Mouse (Mus musculus): Measurements from ENCODE around the gene Gpsm2. TPM values are rescaled to one million over a fixed set of nuclear protein-coding genes. Genes with fewer than 3 reads are reported as not detected.
A peak's percentile ranks its signal among the peaks of the same experiment; 100 is the strongest.
"Not testable (repeated sequence)": the region's sequence is repeated elsewhere in the genome, so short reads cannot be mapped to it uniquely, and the experiment has no call there.

The Gpsm2 gene
- polyA plus RNA-seq, 1 experiment from 2014 or later, result 85.3 TPM

- no peak for DNase-seq (ENCODE audit: low spot score)
- no peak overlapping the region for H3K27ac ChIP-seq
- H3K4me3 ChIP-seq, result no peak overlapping the region
- H3K27me3 ChIP-seq (ENCODE audit: low read depth, poor library complexity, severe bottlenecking), result no peaks in the 10 kb centered on the region
- H3K36me3 ChIP-seq, result peaks cover 95% of the 10 kb centered on the region
- 97% methylated on average over 7 of the region's 7 CpGs for WGBS
- H3K4me1 ChIP-seq, result no peaks in the 10 kb centered on the region; the same call in 1 of the 2 replicates
- H3K9me3 ChIP-seq (replicated peaks), result no peaks in the 10 kb centered on the region
Observed at GRCm38 (mm10) chr3:108685701-108686100, 36.4 kb downstream of the Gpsm2 start.

- H3K36me3 ChIP-seq, result peaks cover 96% of the 10 kb centered on the region
- H3K27me3 ChIP-seq (ENCODE audit: low read depth, poor library complexity, severe bottlenecking); H3K4me1 ChIP-seq; H3K9me3 ChIP-seq (replicated peaks); H3K4me3 ChIP-seq; H3K27ac ChIP-seq; DNase-seq (ENCODE audit: low spot score): not testable (repeated sequence)
- 95% methylated on average over 5 of the region's 5 CpGs for WGBS
Observed at GRCm38 (mm10) chr3:108683597-108683996, 38.5 kb downstream of the Gpsm2 start.

DNA sequence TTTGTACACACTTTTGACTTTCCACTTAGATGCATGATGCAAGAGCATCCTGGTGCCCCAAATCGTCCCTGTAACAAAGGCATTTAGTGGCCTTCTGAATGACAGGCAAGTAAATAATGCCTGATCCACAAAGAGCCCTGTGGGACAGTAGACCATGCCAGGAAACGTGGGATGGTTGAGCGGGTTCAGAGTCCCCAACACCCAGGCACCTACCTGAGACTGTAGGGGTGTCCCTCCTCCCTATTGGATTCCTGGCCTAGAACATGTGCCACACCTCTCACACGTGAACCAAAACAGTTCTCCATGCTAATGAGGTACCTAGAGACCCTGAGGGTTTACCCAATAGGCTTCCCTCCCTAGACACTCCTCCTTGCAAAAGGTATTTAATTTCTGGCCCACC lies 41.1 kb downstream of the Gpsm2 start:
- DNase-seq (ENCODE audit: low spot score), result no peak
- H3K27ac ChIP-seq, result no peak overlapping the region
- H3K36me3 ChIP-seq, result peaks cover 97% of the 10 kb centered on the region
- no peaks in the 10 kb centered on the region for H3K4me1 ChIP-seq
- H3K4me3 ChIP-seq, result no peak overlapping the region
- H3K9me3 ChIP-seq (replicated peaks), result no peaks in the 10 kb centered on the region
- no peaks in the 10 kb centered on the region for H3K27me3 ChIP-seq (ENCODE audit: low read depth, poor library complexity, severe bottlenecking)
- WGBS, result 84% methylated on average over 4 of the region's 4 CpGs

- no peaks in the 10 kb centered on the region for H3K4me1 ChIP-seq
- H3K9me3 ChIP-seq (replicated peaks), result no peaks in the 10 kb centered on the region
- no peak for DNase-seq (ENCODE audit: low spot score)
- H3K27ac ChIP-seq, result no peak overlapping the region
- no peaks in the 10 kb centered on the region for H3K27me3 ChIP-seq (ENCODE audit: low read depth, poor library complexity, severe bottlenecking)
- no peak overlapping the region for H3K4me3 ChIP-seq
- 84% methylated on average over 4 of the region's 4 CpGs for WGBS
- peaks cover 99% of the 10 kb centered on the region for H3K36me3 ChIP-seq
Observed at GRCm38 (mm10) chr3:108676616-108677015, 45.5 kb downstream of the Gpsm2 start.

- Histone ChIP-seq H3K27ac (no peak overlapping the region), H3K4me3 (no peak overlapping the region), H3K9me3 (replicated peaks) (no peaks in the 10 kb centered on the region), H3K27me3 (ENCODE audit: low read depth, poor library complexity, severe bottlenecking) (no peaks in the 10 kb centered on the region), H3K4me1 (no peaks in the 10 kb centered on the region), H3K36me3 (peaks cover 75% of the 10 kb centered on the region)
- no peak for DNase-seq (ENCODE audit: low spot score)
- WGBS, result 78% methylated on average over 1 of the region's 1 CpGs
Observed at GRCm38 (mm10) chr3:108660941-108661340, 61.2 kb downstream of the Gpsm2 start.

- Histone ChIP-seq H3K4me1 (peaks cover 11% of the 10 kb centered on the region), H3K36me3 (peaks cover 52% of the 10 kb centered on the region), H3K27ac (no peak overlapping the region), H3K4me3 (no peak overlapping the region), H3K9me3 (replicated peaks) (no peaks in the 10 kb centered on the region), H3K27me3 (ENCODE audit: low read depth, poor library complexity, severe bottlenecking) (no peaks in the 10 kb centered on the region)
- no peak for DNase-seq (ENCODE audit: low spot score)
- 94% methylated on average over 9 of the region's 9 CpGs for WGBS
Observed at GRCm38 (mm10) chr3:108658612-108659011, 63.5 kb downstream of the Gpsm2 start.

GRCm38 (mm10) chr3:108655486-108655885 lies 66.6 kb downstream of the Gpsm2 start:
- peaks cover 19% of the 10 kb centered on the region for H3K4me1 ChIP-seq
- DNase-seq (ENCODE audit: low spot score), result no peak
- H3K4me3 ChIP-seq, result no peak overlapping the region
- H3K9me3 ChIP-seq (replicated peaks), result no peaks in the 10 kb centered on the region
- H3K27me3 ChIP-seq (ENCODE audit: low read depth, poor library complexity, severe bottlenecking), result no peaks in the 10 kb centered on the region
- 84% methylated on average over 7 of the region's 7 CpGs for WGBS
- no peak overlapping the region for H3K27ac ChIP-seq
- H3K36me3 ChIP-seq, result peaks cover 23% of the 10 kb centered on the region

DNA sequence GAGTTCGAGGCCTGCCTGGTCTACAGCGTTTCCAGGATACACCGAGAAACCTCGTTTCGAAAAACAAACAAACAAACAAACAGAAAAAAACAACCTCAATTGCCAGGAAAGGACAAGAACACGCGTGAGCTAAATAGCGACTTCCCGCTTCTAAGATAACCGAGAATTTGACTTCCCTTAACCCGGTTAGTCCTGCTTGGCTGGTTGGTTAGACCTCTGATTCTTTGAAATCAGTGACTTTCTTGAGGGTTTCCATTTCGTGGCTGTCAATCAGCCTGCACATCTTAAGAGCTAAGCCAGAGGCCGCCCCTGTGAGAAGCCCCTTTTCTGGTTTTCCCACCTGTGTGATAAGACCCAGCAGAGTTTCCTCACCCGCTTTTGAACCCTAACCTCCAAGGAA lies 67.5 kb downstream of the Gpsm2 start:
- 28% methylated on average over 14 of the region's 14 CpGs for WGBS
- peaks cover 19% of the 10 kb centered on the region for H3K4me1 ChIP-seq
- no peak for DNase-seq (ENCODE audit: low spot score)
- no peaks in the 10 kb centered on the region for H3K27me3 ChIP-seq (ENCODE audit: low read depth, poor library complexity, severe bottlenecking)
- peak overlapping the region; percentile 95; the same call in 1 of the 2 replicates for H3K27ac ChIP-seq
- H3K36me3 ChIP-seq, result peaks cover 15% of the 10 kb centered on the region
- no peaks in the 10 kb centered on the region for H3K9me3 ChIP-seq (replicated peaks)
- peak overlapping the region; percentile 82 for H3K4me3 ChIP-seq

DNA sequence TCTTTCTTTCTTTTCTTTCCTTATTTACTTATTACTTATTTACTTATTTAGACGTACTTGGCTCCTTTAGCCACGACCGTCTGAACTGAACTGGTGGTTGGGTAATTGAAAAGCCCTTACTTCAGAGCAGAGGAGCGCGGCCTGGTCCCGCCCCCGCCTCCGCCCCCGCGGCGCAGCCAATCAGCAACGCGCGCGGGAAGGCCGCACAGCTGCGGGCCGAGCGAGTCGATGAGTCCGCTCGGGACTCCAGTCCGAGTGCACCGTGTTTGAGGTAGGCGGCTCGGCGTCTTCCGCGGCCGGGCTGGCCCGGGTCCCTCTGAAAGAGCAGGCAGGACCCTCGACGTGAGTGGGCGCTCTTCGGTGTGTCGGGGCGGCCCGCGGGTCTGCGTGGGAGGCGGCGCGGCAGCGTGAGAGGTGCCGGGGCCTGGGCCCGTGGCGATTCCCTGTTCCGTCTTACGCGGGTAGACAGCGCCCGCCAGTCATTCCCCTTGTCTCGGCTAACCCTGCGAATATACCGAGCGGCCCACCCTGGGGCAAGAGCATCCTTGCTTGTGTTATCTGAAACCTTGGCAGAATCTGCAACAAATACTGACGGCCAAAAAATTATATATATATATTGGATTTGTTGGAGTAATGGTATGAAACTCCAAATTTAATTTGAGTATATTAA lies 68.3 kb downstream of the Gpsm2 start, which contains the start of gene Clcc1:
Gene Clcc1, plus strand, starts transcription at position 204 of the 670 bp plus-strand sequence.
- Histone ChIP-seq H3K4me3 (peak within 1 kb of the TSS; percentile 82), H3K4me1 (peaks cover 19% of the 10 kb centered on the region), H3K27me3 (ENCODE audit: low read depth, poor library complexity, severe bottlenecking) (no peaks in the 10 kb centered on the region), H3K36me3 (peaks cover 10% of the 10 kb centered on the region), H3K27ac (peak within 1 kb of the TSS; percentile 95), H3K9me3 (replicated peaks) (no peaks in the 10 kb centered on the region)
- WGBS, result under 1% methylated on average over 57 of the region's 57 CpGs
- peak; percentile 98 for DNase-seq (ENCODE audit: low spot score)

- H3K27ac ChIP-seq, result no peak overlapping the region; the same call in 1 of the 2 replicates
- WGBS, result 35% methylated on average over 9 of the region's 9 CpGs
Observed at GRCm38 (mm10) chr3:108652866-108653642, 69.1 kb downstream of the Gpsm2 start.

DNA sequence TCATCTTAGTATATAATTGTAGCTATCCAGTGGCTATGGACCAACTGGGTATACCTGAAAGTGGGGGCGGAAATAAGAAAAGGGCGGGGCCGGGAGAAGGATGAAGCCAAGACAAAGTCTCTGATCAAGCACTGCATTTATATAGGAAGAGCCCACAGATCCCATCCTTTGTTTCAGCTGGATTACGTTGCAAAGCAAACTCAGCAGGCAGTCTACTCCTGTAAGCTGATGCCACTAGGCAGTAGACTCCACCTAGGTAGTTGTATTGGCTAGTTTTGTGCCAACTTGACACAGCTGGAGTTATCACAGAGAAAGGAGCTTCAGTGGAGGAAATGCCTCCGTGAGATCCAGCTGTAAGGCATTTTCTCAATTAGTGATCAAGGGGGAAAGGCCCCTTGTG lies 74.4 kb downstream of the Gpsm2 start:
- H3K27ac ChIP-seq; DNase-seq (ENCODE audit: low spot score); H3K4me3 ChIP-seq; H3K36me3 ChIP-seq; H3K9me3 ChIP-seq (replicated peaks); H3K27me3 ChIP-seq (ENCODE audit: low read depth, poor library complexity, severe bottlenecking): not testable (repeated sequence)
- H3K4me1 ChIP-seq, result peaks cover 10% of the 10 kb centered on the region; the same call in 1 of the 2 replicates
- 47% methylated on average over 5 of the region's 5 CpGs for WGBS

More at GRCm38 (mm10) chr3:108652866-108653642, 69.1 kb downstream of the Gpsm2 start:
- H3K4me1 ChIP-seq, result peaks cover 19% of the 10 kb centered on the region
- DNase-seq (ENCODE audit: low spot score), result no peak
- peaks cover 4% of the 10 kb centered on the region for H3K36me3 ChIP-seq
- H3K27me3 ChIP-seq (ENCODE audit: low read depth, poor library complexity, severe bottlenecking), result no peaks in the 10 kb centered on the region
- H3K4me3 ChIP-seq, result peak overlapping the region; percentile 82
- no peaks in the 10 kb centered on the region for H3K9me3 ChIP-seq (replicated peaks)

DNA sequence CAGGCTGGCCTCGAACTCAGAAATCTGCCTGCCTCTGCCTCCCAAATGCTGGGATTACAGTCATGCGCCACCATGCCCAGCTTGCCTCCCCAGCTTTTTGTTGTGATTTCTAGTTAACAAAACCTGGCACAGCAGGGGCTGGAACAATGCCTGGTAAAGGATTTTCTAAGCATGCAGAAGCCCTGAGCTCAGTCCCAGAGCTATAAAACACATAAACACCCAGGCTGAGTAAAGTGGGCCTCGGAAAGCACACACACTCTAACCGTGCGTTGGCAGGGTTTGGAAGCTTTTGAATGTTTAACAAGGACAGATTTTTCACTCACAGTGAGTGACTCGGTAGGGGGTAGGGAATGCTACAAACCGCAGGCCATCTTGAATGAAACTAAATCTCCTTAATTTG lies 76.1 kb downstream of the Gpsm2 start:
- Histone ChIP-seq H3K4me1 (peaks cover 9% of the 10 kb centered on the region; the same call in 1 of the 2 replicates), H3K4me3 (no peak overlapping the region), H3K27me3 (ENCODE audit: low read depth, poor library complexity, severe bottlenecking) (no peaks in the 10 kb centered on the region), H3K27ac (no peak overlapping the region), H3K9me3 (replicated peaks) (no peaks in the 10 kb centered on the region), H3K36me3 (peaks cover 3% of the 10 kb centered on the region; the same call in 1 of the 2 replicates)
- no peak for DNase-seq (ENCODE audit: low spot score)
- 69% methylated on average over 7 of the region's 7 CpGs for WGBS

DNA sequence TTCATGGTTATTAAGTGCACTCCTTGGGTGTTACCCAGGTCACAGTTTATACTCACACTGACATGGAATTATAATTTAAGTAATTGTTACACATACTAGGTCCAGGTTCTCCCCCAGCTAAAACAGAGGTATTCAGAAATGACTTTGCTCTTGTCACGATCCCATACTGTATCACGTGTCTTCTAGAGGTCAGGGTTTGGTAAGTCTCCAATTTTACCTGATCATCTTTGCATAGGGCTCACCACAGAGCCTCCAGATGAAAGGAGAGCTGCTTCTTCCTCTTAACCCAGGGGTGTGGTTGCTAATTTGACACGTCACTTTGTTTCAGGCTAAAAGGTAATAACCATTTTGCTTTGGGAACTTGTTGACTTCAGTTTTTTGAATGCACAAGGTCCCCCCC lies 77.3 kb downstream of the Gpsm2 start:
- Histone ChIP-seq H3K9me3 (replicated peaks) (no peaks in the 10 kb centered on the region), H3K27me3 (ENCODE audit: low read depth, poor library complexity, severe bottlenecking) (no peaks in the 10 kb centered on the region), H3K36me3 (peaks cover 3% of the 10 kb centered on the region; the same call in 1 of the 2 replicates), H3K4me3 (no peak overlapping the region), H3K4me1 (peaks cover 9% of the 10 kb centered on the region; the same call in 1 of the 2 replicates), H3K27ac (no peak overlapping the region)
- DNase-seq (ENCODE audit: low spot score), result no peak
- WGBS, result 82% methylated on average over 3 of the region's 3 CpGs

All from limb, embryonic 10.5 days (tissue).